Mouse (Mus musculus) midbrain, embryonic 13.5 days (tissue): ENCODE measurements around the gene Tapbp. TPM values are rescaled to one million over a fixed set of nuclear protein-coding genes. Genes with fewer than 3 reads are reported as not detected.

Source experiments
- ATAC-seq: fragments of 200-750 bp; cut with Nextera tagmentation; 2 replicates; pipeline ENCODE4 v1.8.0; 2017; ENCODE audit warnings: mild to moderate bottlenecking, moderate TSS enrichment, moderate library complexity
- H3K27ac ChIP-seq: fragments of 300-500 bp; sonication (generic); 2 replicates; pipeline ENCODE4 v1.5.1; 2015; ENCODE audit warnings: inconsistent platforms, mild to moderate bottlenecking, moderate library complexity
- H3K27me3 ChIP-seq: fragments of 300-500 bp; sonication (generic); 2 replicates; pipeline ENCODE4 v1.6.1; 2015; ENCODE audit warnings: mild to moderate bottlenecking, inconsistent platforms
- H3K36me3 ChIP-seq: fragments of 300-500 bp; sonication (generic); 2 replicates; pipeline ENCODE4 v1.6.1; 2015; ENCODE audit warnings: mild to moderate bottlenecking, inconsistent platforms
- H3K4me1 ChIP-seq: fragments of 300-500 bp; sonication (generic); replicated peaks from 2 replicates; pipeline ENCODE4 v1.6.1; 2015; ENCODE audit warnings: inconsistent platforms
- H3K4me2 ChIP-seq: fragments of 300-500 bp; sonication (generic); replicated peaks from 2 replicates; pipeline ENCODE4 v1.6.1; 2015; ENCODE audit warnings: moderate library complexity, mild to moderate bottlenecking, inconsistent platforms
- H3K4me3 ChIP-seq: fragments of 300-500 bp; sonication (generic); replicated peaks from 2 replicates; pipeline ENCODE4 v1.5.1; 2015; ENCODE audit warnings: mild to moderate bottlenecking, inconsistent platforms
- H3K9ac ChIP-seq: fragments of 300-500 bp; sonication (generic); replicated peaks from 2 replicates; pipeline ENCODE4 v1.6.1; 2015; ENCODE audit warnings: mild to moderate bottlenecking, inconsistent platforms
- H3K9me3 ChIP-seq: fragments of 300-500 bp; sonication (generic); 2 replicates; pipeline ENCODE4 v1.6.1; 2016; ENCODE audit warnings: mild to moderate bottlenecking, inconsistent platforms
- WGBS: fragments of 180-500 bp; shearing (Covaris S2); methylation state at CpG from one replicate; pipeline ENCODE4 v1.1.7; 2015; 5-methylcytosine and 5-hydroxymethylcytosine counted together
- polyA plus RNA-seq: library from polyadenylated mRNA; unstranded; fragments of >200 nt; fragmentation: Nextera tagmentation; extraction: Ambion mirVana; gene quantifications from 2 replicates; pipeline ENCODE4 v1.2.1, GENCODE M21; 2015

Gene Tapbp
- polyA plus RNA-seq, 1 experiment from 2014 or later: 19.6 TPM

GRCm38 (mm10) chr17:33929371-33930279, 13.9 kb downstream of the Tapbp start, which contains the start of gene Rgl2:
TSS of gene Rgl2 (plus strand) at chr17:33929543.
- H3K4me2 ChIP-seq: peak within 1 kb of the TSS; percentile 100
- H3K4me3 ChIP-seq: peak within 1 kb of the TSS; percentile 94
- no peaks in the 10 kb centered on the region for H3K9me3 ChIP-seq
- ATAC-seq: peak; percentile 89
- peak within 1 kb of the TSS; percentile 96 for H3K27ac ChIP-seq
- H3K27me3 ChIP-seq: no peaks in the 10 kb centered on the region
- H3K9ac ChIP-seq: peak within 1 kb of the TSS; percentile 95
- H3K36me3 ChIP-seq: peaks cover 52% of the 10 kb centered on the region
- H3K4me1 ChIP-seq: peaks cover 28% of the 10 kb centered on the region
- WGBS: under 1% methylated on average over 76 of the region's 80 CpGs

- Histone ChIP-seq H3K27me3 (no peaks in the 10 kb centered on the region), H3K4me2 (peak overlapping the region; percentile 100), H3K36me3 (peaks cover 52% of the 10 kb centered on the region), H3K9me3 (no peaks in the 10 kb centered on the region), H3K27ac (peak overlapping the region; percentile 96), H3K4me3 (peak overlapping the region; percentile 94), H3K9ac (peak overlapping the region; percentile 95), H3K4me1 (peaks cover 28% of the 10 kb centered on the region)
- under 1% methylated on average over 45 of the region's 45 CpGs for WGBS
- ATAC-seq: peak; percentile 8; the same call in 1 of the 2 replicates
Observed at GRCm38 (mm10) chr17:33930280-33931158, 14.8 kb downstream of the Tapbp start.

- Histone ChIP-seq H3K4me2 (peak overlapping the region; percentile 100), H3K27me3 (no peaks in the 10 kb centered on the region), H3K4me1 (peaks cover 28% of the 10 kb centered on the region), H3K9me3 (no peaks in the 10 kb centered on the region), H3K4me3 (peak overlapping the region; percentile 94), H3K36me3 (peaks cover 52% of the 10 kb centered on the region), H3K27ac (no peak overlapping the region), H3K9ac (peak overlapping the region; percentile 95)
- no peak for ATAC-seq
- WGBS: 36% methylated on average over 18 of the region's 18 CpGs
Observed at GRCm38 (mm10) chr17:33931159-33931866, 15.6 kb downstream of the Tapbp start.

GRCm38 (mm10) chr17:33931947-33932346, 16.2 kb downstream of the Tapbp start:
- Histone ChIP-seq H3K4me2 (no peak overlapping the region), H3K36me3 (peaks cover 53% of the 10 kb centered on the region), H3K4me3 (no peak overlapping the region), H3K27ac (no peak overlapping the region), H3K9me3 (no peaks in the 10 kb centered on the region), H3K4me1 (peaks cover 28% of the 10 kb centered on the region), H3K27me3 (no peaks in the 10 kb centered on the region), H3K9ac (no peak overlapping the region)
- ATAC-seq: no peak
- 90% methylated on average over 11 of the region's 11 CpGs for WGBS

GRCm38 (mm10) chr17:33932448-33932847, 16.7 kb downstream of the Tapbp start:
- no peaks in the 10 kb centered on the region for H3K27me3 ChIP-seq
- H3K36me3 ChIP-seq: peaks cover 56% of the 10 kb centered on the region
- H3K27ac ChIP-seq: no peak overlapping the region
- no peak overlapping the region for H3K4me3 ChIP-seq
- no peak overlapping the region for H3K4me2 ChIP-seq
- no peaks in the 10 kb centered on the region for H3K9me3 ChIP-seq
- H3K9ac ChIP-seq: no peak overlapping the region
- peaks cover 28% of the 10 kb centered on the region for H3K4me1 ChIP-seq
- ATAC-seq: no peak
- WGBS: 83% methylated on average over 14 of the region's 14 CpGs

- peaks cover 55% of the 10 kb centered on the region for H3K36me3 ChIP-seq
Observed at GRCm38 (mm10) chr17:33932970-33933369, 17.3 kb downstream of the Tapbp start.

GRCm38 (mm10) chr17:33935422-33936055, 19.8 kb downstream of the Tapbp start:
- no peak overlapping the region for H3K4me2 ChIP-seq
- WGBS: 89% methylated on average over 21 of the region's 21 CpGs
- peaks cover 22% of the 10 kb centered on the region for H3K4me1 ChIP-seq
- H3K36me3 ChIP-seq: peaks cover 64% of the 10 kb centered on the region
- no peaks in the 10 kb centered on the region for H3K9me3 ChIP-seq
- no peak overlapping the region for H3K27ac ChIP-seq
- no peak overlapping the region for H3K9ac ChIP-seq
- H3K27me3 ChIP-seq: no peaks in the 10 kb centered on the region
- no peak overlapping the region for H3K4me3 ChIP-seq
- ATAC-seq: no peak

More at GRCm38 (mm10) chr17:33932970-33933369, 17.3 kb downstream of the Tapbp start:
- 97% methylated on average over 15 of the region's 15 CpGs for WGBS
- H3K27ac ChIP-seq: no peak overlapping the region
- H3K4me1 ChIP-seq: peaks cover 25% of the 10 kb centered on the region
- H3K9ac ChIP-seq: no peak overlapping the region; the same call in 1 of the 2 replicates
- H3K27me3 ChIP-seq: no peaks in the 10 kb centered on the region
- no peak overlapping the region for H3K4me3 ChIP-seq
- H3K4me2 ChIP-seq: no peak overlapping the region
- H3K9me3 ChIP-seq: no peaks in the 10 kb centered on the region
- no peak for ATAC-seq

- Histone ChIP-seq H3K4me3 (no peak overlapping the region), H3K27me3 (no peaks in the 10 kb centered on the region), H3K4me2 (no peak overlapping the region), H3K27ac (no peak overlapping the region), H3K9ac (no peak overlapping the region), H3K36me3 (peaks cover 65% of the 10 kb centered on the region), H3K9me3 (no peaks in the 10 kb centered on the region), H3K4me1 (peaks cover 23% of the 10 kb centered on the region)
- 83% methylated on average over 15 of the region's 15 CpGs for WGBS
- no peak for ATAC-seq
Observed at GRCm38 (mm10) chr17:33936993-33937392, 21.3 kb downstream of the Tapbp start.

GRCm38 (mm10) chr17:33938783-33939182, 23.1 kb downstream of the Tapbp start:
- H3K36me3 ChIP-seq: peaks cover 60% of the 10 kb centered on the region
- H3K4me2 ChIP-seq: peak overlapping the region; percentile 99
- H3K4me1 ChIP-seq: peaks cover 26% of the 10 kb centered on the region
- H3K4me3 ChIP-seq: peak overlapping the region; percentile 88; the same call in 1 of the 2 replicates
- no peak for ATAC-seq
- WGBS: 86% methylated on average over 11 of the region's 11 CpGs
- H3K9me3 ChIP-seq: no peaks in the 10 kb centered on the region
- no peak overlapping the region for H3K27ac ChIP-seq
- no peaks in the 10 kb centered on the region for H3K27me3 ChIP-seq
- 0 out of 2 replicates have a peak overlapping the region, but pooled peaks have one; percentile 85 for H3K9ac ChIP-seq

- H3K4me2 ChIP-seq: peak within 1 kb of the TSS; percentile 99
- H3K36me3 ChIP-seq: peaks cover 61% of the 10 kb centered on the region
- H3K27ac ChIP-seq: no peak within 1 kb of the TSS; the same call in 1 of the 2 replicates
- peak; percentile 91 for ATAC-seq
- H3K4me3 ChIP-seq: peak within 1 kb of the TSS; percentile 88
- no peaks in the 10 kb centered on the region for H3K9me3 ChIP-seq
- H3K4me1 ChIP-seq: peaks cover 26% of the 10 kb centered on the region
- H3K9ac ChIP-seq: peak within 1 kb of the TSS; percentile 85
- under 1% methylated on average over 36 of the region's 36 CpGs for WGBS
- no peaks in the 10 kb centered on the region for H3K27me3 ChIP-seq
Observed at GRCm38 (mm10) chr17:33940206-33940805, 24.6 kb downstream of the Tapbp start, which contains the start of the genes Pfdn6 and Wdr46. TSS of gene Pfdn6 (minus strand) at chr17:33940343. TSS of gene Wdr46 (plus strand) at chr17:33940660.
